Mouse (Mus musculus) stomach, embryonic 15.5 days (tissue): Measurements from ENCODE around the gene Fndc3a. TPM values are rescaled to one million over a fixed set of nuclear protein-coding genes. Genes with fewer than 3 reads are reported as not detected.
A peak's percentile ranks its signal among the peaks of the same experiment; 100 is the strongest.

Experiments
- ATAC-seq: fragments of 200-750 bp; cut with Nextera tagmentation; 2 replicates; pipeline ENCODE4 v1.8.0; 2017; ENCODE audit warnings: low read depth, moderate number of reproducible peaks, moderate TSS enrichment; ENCODE audit not compliant: insufficient read depth, low FRiP score
- H3K27ac ChIP-seq: fragments of 300-500 bp; sonication (generic); 2 replicates; pipeline ENCODE4 v1.5.1; 2015; ENCODE audit warnings: mild to moderate bottlenecking, inconsistent platforms
- H3K27me3 ChIP-seq: fragments of 300-500 bp; sonication (generic); replicated peaks from 2 replicates; pipeline ENCODE4 v1.6.1; 2015; ENCODE audit warnings: inconsistent platforms
- H3K36me3 ChIP-seq: fragments of 300-500 bp; sonication (generic); 2 replicates; pipeline ENCODE4 v1.6.1; 2015; ENCODE audit warnings: inconsistent platforms
- H3K4me1 ChIP-seq: fragments of 300-500 bp; sonication (generic); 2 replicates; pipeline ENCODE4 v1.6.1; 2015; ENCODE audit warnings: inconsistent platforms
- H3K4me2 ChIP-seq: fragments of 300-500 bp; sonication (generic); 2 replicates; pipeline ENCODE4 v1.6.1; 2015; ENCODE audit warnings: mild to moderate bottlenecking, inconsistent platforms
- H3K4me3 ChIP-seq: fragments of 300-500 bp; sonication (generic); replicated peaks from 2 replicates; pipeline ENCODE4 v1.5.1; 2015; ENCODE audit warnings: inconsistent platforms
- H3K9ac ChIP-seq: fragments of 300-500 bp; sonication (generic); 2 replicates; pipeline ENCODE4 v1.6.1; 2015; ENCODE audit warnings: inconsistent platforms
- H3K9me3 ChIP-seq: fragments of 300-500 bp; sonication (generic); 2 replicates; pipeline ENCODE4 v1.6.1; 2016; ENCODE audit warnings: inconsistent platforms
- WGBS: fragments of 180-500 bp; shearing (Covaris S2); methylation state at CpG from one replicate; pipeline ENCODE4 v1.1.7; 2015; 5-methylcytosine and 5-hydroxymethylcytosine counted together
- polyA plus RNA-seq: library from polyadenylated mRNA; unstranded; fragments of >200 nt; fragmentation: Nextera tagmentation; extraction: Ambion mirVana; gene quantifications from 2 replicates; pipeline ENCODE4 v1.2.1, GENCODE M21; 2015

The Fndc3a gene
- polyA plus RNA-seq, 1 experiment from 2014 or later = 45.1 TPM

- Histone ChIP-seq H3K27ac (no peak overlapping the region), H3K27me3 (no peaks in the 10 kb centered on the region), H3K9me3 (no peaks in the 10 kb centered on the region), H3K36me3 (no peaks in the 10 kb centered on the region), H3K4me3 (no peak overlapping the region), H3K4me2 (no peak overlapping the region), H3K9ac (no peak overlapping the region), H3K4me1 (no peaks in the 10 kb centered on the region)
- no peak for ATAC-seq
- WGBS = 78% methylated on average over 4 of the region's 4 CpGs
Observed at GRCm38 (mm10) chr14:72716175-72716574, 6.4 kb upstream of the Fndc3a start.

GRCm38 (mm10) chr14:72711130-72711529 lies 1.3 kb upstream of the Fndc3a start:
- ATAC-seq = no peak
- Histone ChIP-seq H3K36me3 (no peaks in the 10 kb centered on the region), H3K4me1 (peaks cover 4% of the 10 kb centered on the region; the same call in 1 of the 2 replicates), H3K4me3 (peak overlapping the region; percentile 97; the same call in 1 of the 2 replicates), H3K27ac (no peak overlapping the region), H3K9ac (no peak overlapping the region), H3K9me3 (no peaks in the 10 kb centered on the region), H3K27me3 (no peaks in the 10 kb centered on the region), H3K4me2 (peak overlapping the region; percentile 74; the same call in 1 of the 2 replicates)
- WGBS = 27% methylated on average over 4 of the region's 4 CpGs

GRCm38 (mm10) chr14:72710341-72711027 lies 681 bp upstream of the Fndc3a start:
- peak; percentile 11; the same call in 1 of the 2 replicates for ATAC-seq
- peak overlapping the region; percentile 97 for H3K4me3 ChIP-seq
- H3K36me3 ChIP-seq = no peaks in the 10 kb centered on the region
- WGBS = 2% methylated on average over 38 of the region's 38 CpGs
- H3K9me3 ChIP-seq = no peaks in the 10 kb centered on the region
- H3K4me1 ChIP-seq = peaks cover 4% of the 10 kb centered on the region; the same call in 1 of the 2 replicates
- H3K27me3 ChIP-seq = no peaks in the 10 kb centered on the region
- peak overlapping the region; percentile 84 for H3K9ac ChIP-seq
- H3K4me2 ChIP-seq = peak overlapping the region; percentile 74
- peak overlapping the region; percentile 94 for H3K27ac ChIP-seq

GRCm38 (mm10) chr14:72709091-72709709 lies 603 bp downstream of the Fndc3a start:
- Histone ChIP-seq H3K4me1 (peaks cover 4% of the 10 kb centered on the region; the same call in 1 of the 2 replicates), H3K4me3 (peak overlapping the region; percentile 97), H3K27me3 (no peaks in the 10 kb centered on the region), H3K9ac (peak overlapping the region; percentile 84), H3K9me3 (no peaks in the 10 kb centered on the region), H3K36me3 (no peaks in the 10 kb centered on the region), H3K4me2 (peak overlapping the region; percentile 74), H3K27ac (peak overlapping the region; percentile 94)
- WGBS = under 1% methylated on average over 57 of the region's 70 CpGs
- ATAC-seq = peak; percentile 81

GRCm38 (mm10) chr14:72708581-72708991 lies 1.2 kb downstream of the Fndc3a start:
- peaks cover 4% of the 10 kb centered on the region; the same call in 1 of the 2 replicates for H3K4me1 ChIP-seq
- H3K9me3 ChIP-seq = no peaks in the 10 kb centered on the region
- no peak overlapping the region for H3K9ac ChIP-seq
- no peak overlapping the region for H3K27ac ChIP-seq
- no peak for ATAC-seq
- H3K4me3 ChIP-seq = peak overlapping the region; percentile 97
- peak overlapping the region; percentile 74 for H3K4me2 ChIP-seq
- H3K36me3 ChIP-seq = no peaks in the 10 kb centered on the region
- H3K27me3 ChIP-seq = no peaks in the 10 kb centered on the region
- 23% methylated on average over 11 of the region's 11 CpGs for WGBS

GRCm38 (mm10) chr14:72700056-72700455 lies 9.7 kb downstream of the Fndc3a start:
- Histone ChIP-seq H3K9me3 (no peaks in the 10 kb centered on the region), H3K4me1 (no peaks in the 10 kb centered on the region), H3K27me3 (no peaks in the 10 kb centered on the region), H3K4me2 (no peak overlapping the region), H3K36me3 (no peaks in the 10 kb centered on the region), H3K9ac (no peak overlapping the region), H3K27ac (no peak overlapping the region), H3K4me3 (no peak overlapping the region)
- ATAC-seq = no peak
- WGBS = 78% methylated on average over 5 of the region's 5 CpGs

GRCm38 (mm10) chr14:72691406-72691805 lies 18.4 kb downstream of the Fndc3a start:
- no peak overlapping the region for H3K4me2 ChIP-seq
- H3K36me3 ChIP-seq = no peaks in the 10 kb centered on the region
- no peak overlapping the region for H3K4me3 ChIP-seq
- H3K27ac ChIP-seq = no peak overlapping the region
- H3K4me1 ChIP-seq = no peaks in the 10 kb centered on the region
- no peaks in the 10 kb centered on the region for H3K27me3 ChIP-seq
- 81% methylated on average over 1 of the region's 1 CpGs for WGBS
- no peak for ATAC-seq
- no peaks in the 10 kb centered on the region for H3K9me3 ChIP-seq
- no peak overlapping the region for H3K9ac ChIP-seq

- Histone ChIP-seq H3K4me2 (no peak overlapping the region), H3K4me1 (no peaks in the 10 kb centered on the region), H3K9ac (no peak overlapping the region), H3K9me3 (no peaks in the 10 kb centered on the region), H3K36me3 (no peaks in the 10 kb centered on the region), H3K4me3 (no peak overlapping the region), H3K27ac (no peak overlapping the region), H3K27me3 (no peaks in the 10 kb centered on the region)
- no peak for ATAC-seq
Observed at GRCm38 (mm10) chr14:72689525-72689924, 20.3 kb downstream of the Fndc3a start.

- no peaks in the 10 kb centered on the region for H3K36me3 ChIP-seq
- no peak overlapping the region for H3K27ac ChIP-seq
- H3K9me3 ChIP-seq = no peaks in the 10 kb centered on the region
- H3K4me1 ChIP-seq = no peaks in the 10 kb centered on the region
- no peak overlapping the region for H3K4me2 ChIP-seq
- ATAC-seq = no peak
- no peaks in the 10 kb centered on the region for H3K27me3 ChIP-seq
- 84% methylated on average over 4 of the region's 4 CpGs for WGBS
- H3K4me3 ChIP-seq = no peak overlapping the region
- H3K9ac ChIP-seq = no peak overlapping the region
Observed at GRCm38 (mm10) chr14:72684857-72685370, 24.9 kb downstream of the Fndc3a start.

GRCm38 (mm10) chr14:72677247-72677646 lies 32.6 kb downstream of the Fndc3a start:
- no peak overlapping the region for H3K9ac ChIP-seq
- H3K9me3 ChIP-seq = no peaks in the 10 kb centered on the region
- H3K4me3 ChIP-seq = no peak overlapping the region
- no peaks in the 10 kb centered on the region for H3K36me3 ChIP-seq
- 75% methylated on average over 3 of the region's 3 CpGs for WGBS
- no peak overlapping the region for H3K4me2 ChIP-seq
- H3K27ac ChIP-seq = no peak overlapping the region
- H3K4me1 ChIP-seq = no peaks in the 10 kb centered on the region
- no peak for ATAC-seq
- H3K27me3 ChIP-seq = no peaks in the 10 kb centered on the region

- Histone ChIP-seq H3K4me2 (no peak overlapping the region), H3K9ac (no peak overlapping the region), H3K4me1 (no peaks in the 10 kb centered on the region), H3K4me3 (no peak overlapping the region), H3K36me3 (no peaks in the 10 kb centered on the region), H3K9me3 (no peaks in the 10 kb centered on the region), H3K27me3 (no peaks in the 10 kb centered on the region), H3K27ac (no peak overlapping the region)
- no peak for ATAC-seq
- WGBS = 88% methylated on average over 3 of the region's 3 CpGs
Observed at GRCm38 (mm10) chr14:72671911-72672310, 37.9 kb downstream of the Fndc3a start.

- H3K4me3 ChIP-seq = no peak overlapping the region
- no peak for ATAC-seq
Observed at GRCm38 (mm10) chr14:72670987-72671386, 38.8 kb downstream of the Fndc3a start.

More at GRCm38 (mm10) chr14:72670987-72671386, 38.8 kb downstream of the Fndc3a start:
- 86% methylated on average over 2 of the region's 2 CpGs for WGBS
- Histone ChIP-seq H3K4me2 (no peak overlapping the region), H3K27ac (no peak overlapping the region), H3K9me3 (no peaks in the 10 kb centered on the region), H3K4me1 (no peaks in the 10 kb centered on the region), H3K27me3 (no peaks in the 10 kb centered on the region), H3K9ac (no peak overlapping the region), H3K36me3 (no peaks in the 10 kb centered on the region)
